Mouse (Mus musculus) c-Kit-positive CD71-negative TER-119-negative erythroid progenitor cells, embryonic 14.5 days (primary cell): Measurements from ENCODE around the gene Gpd2.

ENCODE experiments used
- DNase-seq: peaks from one replicate; pipeline ENCODE4 v3.0.0-alpha.2; 2013; ENCODE audit warnings: low read depth

Gpd2 gene

DNA sequence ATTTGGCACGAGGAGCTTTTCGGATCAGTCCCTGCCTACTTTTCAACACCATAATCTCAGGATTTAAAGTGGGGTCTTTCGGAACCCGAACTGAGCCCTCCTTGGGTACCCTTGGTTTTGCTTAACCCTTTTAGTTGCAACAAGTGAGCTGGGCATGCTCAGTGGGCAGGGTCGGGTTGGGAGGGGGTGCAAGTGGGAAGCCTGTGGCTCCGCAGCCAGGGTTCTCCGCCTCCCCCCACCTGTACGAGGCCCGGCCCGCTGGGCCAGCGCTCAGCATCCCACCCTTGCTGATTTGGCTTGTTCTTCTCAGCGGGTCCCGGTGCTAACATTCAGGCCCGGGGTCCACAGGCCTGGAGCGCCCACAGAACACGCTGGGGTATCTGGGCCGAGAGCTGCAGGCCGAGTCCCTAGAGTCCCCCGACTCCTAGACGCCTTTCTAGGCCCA lies at the start of gene Gpd2:
TSS of gene Gpd2 (plus strand) at position 161 of the 445 bp plus-strand sequence.
- DNase-seq = no peak

DNA sequence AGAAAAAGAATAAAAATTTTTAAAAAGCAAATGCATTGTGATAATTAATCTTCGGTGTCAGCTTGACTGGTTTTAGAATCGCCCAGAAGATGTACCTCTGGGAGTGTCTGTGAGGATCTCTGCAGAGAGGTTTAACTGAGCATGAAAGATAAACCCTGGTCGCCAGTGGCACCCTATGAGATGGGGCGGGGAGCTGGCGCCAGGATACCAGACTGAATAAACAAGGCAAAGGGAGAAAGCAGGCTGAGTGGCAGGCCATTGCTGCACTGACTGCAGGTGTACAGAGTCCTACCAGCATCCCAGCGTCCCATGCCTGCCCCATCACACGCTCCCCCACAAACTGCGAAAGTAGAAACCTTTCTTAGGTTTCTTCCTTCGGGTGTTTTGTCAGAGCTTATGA lies 49.2 kb upstream of the Gpd2 start:
- DNase-seq = no peak

DNA sequence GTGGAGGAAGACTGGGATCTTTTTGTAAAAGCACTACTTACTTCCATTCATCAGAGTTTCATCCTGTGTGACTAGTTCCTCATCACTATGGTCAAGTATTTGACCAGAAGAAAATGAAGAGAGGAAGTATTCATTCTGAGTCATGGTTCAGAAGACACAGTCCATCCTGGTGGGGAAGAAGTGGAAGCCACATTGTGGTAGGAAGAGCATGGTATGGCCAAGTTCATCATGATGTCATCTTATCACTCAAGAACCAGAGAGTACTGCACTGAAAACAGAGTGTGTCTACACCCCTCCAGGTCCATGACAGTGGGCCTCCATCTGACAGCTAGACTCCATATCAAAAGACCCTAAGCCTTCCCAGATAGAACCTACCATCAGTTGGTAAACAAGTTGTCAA lies 46.6 kb upstream of the Gpd2 start:
- DNase-seq = no peak

GRCm38 (mm10) chr2:57199046-57199445 lies 38.4 kb upstream of the Gpd2 start:
- DNase-seq = no peak

DNA sequence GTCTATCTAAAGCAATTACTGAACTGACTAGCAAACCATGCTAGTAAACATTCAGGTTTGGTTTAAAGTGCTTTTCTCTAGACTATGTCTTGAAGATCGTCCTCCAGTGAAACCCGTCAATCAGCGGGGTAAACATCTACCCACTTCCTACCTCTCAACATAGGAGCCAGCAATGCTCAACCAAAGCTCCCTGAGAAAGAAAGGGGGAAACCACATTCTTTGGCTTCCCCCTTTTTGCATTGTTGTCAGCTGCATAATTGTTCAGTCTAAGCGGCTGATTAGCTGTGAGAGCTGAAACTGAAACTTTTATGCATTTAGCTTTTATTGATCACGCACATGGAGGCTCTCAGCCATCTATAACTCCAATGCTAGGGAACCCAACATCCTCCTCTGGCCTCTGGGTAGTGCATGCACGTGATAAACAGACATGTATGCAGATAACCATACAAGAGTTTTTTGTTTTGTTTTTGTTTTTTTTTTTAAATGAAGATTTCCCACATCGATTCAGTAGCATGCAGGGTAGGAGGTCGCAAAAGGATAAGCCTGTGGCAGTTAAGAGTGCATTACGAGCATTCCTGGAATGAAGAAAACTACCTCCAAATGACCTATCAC lies 28.9 kb upstream of the Gpd2 start:
- no peak for DNase-seq

DNA sequence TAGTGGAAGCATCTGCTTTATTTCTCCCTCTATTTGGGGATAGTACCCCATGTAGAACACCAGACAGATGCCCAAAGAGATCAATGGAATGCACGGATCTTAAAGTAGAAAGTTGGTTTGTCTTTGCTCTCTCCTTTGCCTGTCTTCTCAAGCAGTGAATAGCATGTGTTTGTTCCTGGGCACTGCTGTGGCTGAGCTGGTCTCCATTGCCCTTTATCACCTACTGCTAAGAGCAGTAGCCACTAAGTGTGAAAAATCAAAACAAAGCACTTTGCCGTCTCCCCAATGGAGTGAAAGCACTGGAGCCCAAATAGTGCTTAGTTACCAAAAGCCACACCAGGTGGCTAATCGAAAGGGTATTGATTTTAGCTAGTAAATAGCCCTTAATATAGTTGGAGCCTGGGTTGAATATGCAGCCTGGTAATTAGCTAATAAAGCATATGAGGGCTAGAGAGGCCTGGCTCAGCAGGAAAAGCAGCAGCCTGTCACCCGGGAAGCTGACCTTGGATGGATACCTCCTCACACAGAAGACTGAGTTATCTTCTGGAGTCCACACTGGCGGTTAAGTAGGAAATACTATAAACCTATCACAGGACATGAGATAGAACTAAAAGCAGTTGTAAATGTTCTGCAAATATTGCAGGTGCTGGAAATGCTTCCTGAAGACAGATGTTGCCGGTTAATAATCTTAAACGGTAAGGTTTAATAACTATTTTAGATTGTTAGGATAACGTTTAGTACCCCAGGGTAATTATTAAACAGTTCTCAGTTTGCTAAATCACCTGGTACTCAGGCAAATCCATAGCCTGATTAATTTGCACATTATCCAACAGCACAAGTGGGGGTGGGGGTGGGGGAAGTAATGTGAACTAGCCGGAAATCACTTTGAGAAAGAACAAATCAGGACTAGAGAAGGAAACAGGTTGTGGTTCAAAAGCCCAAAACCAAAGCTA lies 26.1 kb upstream of the Gpd2 start:
- no peak for DNase-seq

GRCm38 (mm10) chr2:57213364-57213763 lies 24.1 kb upstream of the Gpd2 start:
- DNase-seq = no peak

DNA sequence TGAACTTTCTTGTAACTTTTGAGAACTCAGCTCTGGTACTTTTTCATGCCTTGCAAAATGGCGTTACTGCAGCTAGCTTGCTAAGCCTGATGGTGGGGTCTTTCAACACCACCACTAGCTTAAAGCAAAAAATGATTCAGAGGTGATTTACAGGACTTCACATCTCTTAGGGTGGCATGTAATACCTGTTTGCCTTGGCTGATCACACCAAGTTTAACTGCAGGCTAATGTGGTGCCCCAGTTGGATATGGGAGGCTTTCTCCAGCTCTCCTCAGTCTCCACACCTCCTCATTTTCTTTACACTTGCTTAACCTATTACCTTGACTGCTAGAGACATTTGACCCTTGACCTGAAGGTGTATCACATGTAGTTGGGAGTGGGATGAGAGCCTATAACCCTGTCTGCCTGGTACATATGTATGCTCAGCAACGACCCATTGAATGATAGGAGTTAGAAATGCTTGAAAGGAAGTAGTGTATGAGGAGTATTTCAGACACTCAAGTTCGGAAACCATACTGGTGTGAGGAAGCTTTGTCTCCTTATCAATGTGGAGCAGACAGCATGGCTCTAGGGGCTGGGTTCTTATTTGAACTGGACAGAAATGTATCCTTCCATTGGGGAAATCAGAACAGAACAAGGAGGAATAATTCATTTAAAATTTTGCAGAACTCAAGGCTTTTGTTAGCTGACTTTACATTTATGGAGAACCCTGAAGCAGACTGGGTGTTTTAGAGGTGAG lies 14.0 kb upstream of the Gpd2 start:
- DNase-seq = no peak

- DNase-seq = no peak
These were observed 12.2 kb upstream of the Gpd2 start for GRCm38 (mm10) chr2:57225236-57225635.

GRCm38 (mm10) chr2:57227425-57227824 lies 10.0 kb upstream of the Gpd2 start:
- no peak for DNase-seq

DNA sequence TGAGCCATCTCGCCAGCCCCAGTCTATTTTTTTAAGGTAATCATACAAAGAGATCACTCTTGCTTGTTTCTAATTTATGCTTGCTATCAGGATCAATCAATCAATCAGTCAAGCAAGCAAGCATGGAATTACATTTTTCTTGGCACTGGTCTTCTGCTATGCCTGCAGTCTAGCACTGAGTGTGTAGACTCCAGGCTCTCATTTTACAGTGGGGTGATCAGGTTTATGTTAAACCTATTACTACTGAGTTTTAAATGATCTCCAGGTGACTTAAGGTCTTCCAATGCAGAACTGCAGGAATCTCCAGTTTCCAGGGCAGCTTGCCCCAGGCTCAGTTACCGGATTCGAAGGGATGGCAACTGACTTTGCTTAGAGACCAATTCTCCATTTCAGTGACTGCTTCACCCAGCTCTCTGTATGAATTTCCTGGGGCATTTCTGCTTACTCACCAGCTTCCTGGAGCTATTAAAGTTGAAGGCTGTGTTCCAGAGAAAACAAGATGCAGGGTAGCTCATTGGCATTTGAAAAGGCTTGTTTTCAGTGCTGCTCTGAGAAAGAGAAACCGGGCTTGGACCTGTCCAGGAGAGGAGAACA lies 7.7 kb upstream of the Gpd2 start:
- DNase-seq = no peak

DNA sequence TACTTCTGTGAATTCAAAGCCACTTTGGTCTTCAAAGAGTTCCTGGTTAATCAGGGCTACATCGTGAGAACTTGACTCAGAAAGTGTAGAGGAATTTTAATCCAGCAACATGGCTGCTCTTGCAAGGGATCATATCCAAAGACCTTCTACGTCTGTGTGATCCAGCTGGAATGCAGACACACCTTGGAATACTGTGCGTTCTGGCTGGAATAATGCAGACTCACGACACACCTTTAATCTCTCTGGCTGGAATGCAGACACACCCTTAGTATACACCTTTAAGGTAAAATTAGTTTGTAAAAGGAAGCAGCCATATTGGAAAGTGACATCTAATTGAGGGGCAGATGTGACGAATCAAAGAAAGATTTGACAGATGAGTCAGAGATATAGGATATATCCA lies 6.0 kb upstream of the Gpd2 start:
- no peak for DNase-seq

DNA sequence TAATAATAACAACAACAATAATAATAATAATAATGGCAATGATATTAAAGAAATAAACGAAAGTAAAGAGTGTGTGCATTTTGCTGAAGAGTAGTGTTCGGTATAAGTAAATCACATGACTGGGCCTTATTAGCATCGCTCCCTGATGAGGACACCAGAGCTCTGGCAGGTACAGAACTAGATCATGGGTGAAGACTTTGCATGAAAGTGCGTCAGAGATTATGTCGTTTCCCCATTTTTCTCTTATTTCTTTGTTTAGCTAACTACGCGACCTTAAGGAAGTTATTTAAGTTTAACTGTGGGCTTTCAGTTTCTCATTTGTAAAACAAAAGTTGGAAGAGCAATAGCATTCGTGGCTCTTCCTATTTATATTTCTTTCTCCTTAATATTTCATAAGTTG lies 5.1 kb upstream of the Gpd2 start:
- no peak for DNase-seq

DNA sequence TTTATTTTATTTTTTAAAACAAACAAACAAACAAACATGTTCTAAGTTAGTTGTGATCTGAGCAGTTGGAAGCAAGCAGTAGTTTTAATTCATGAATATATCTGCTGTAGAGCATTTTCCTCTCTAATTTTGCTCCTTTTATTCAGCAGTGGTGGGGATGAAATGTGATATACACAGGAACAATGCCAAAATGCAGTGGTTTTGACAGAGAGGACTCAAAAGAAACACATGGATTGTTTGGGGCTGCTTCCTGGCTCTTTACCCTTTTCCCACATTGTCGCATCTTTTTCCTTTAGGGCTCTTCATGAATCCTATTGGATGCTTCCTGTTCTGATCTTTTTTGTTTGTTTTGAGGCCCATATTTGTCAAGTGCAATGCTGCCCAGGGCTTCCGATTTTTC lies 1.2 kb upstream of the Gpd2 start:
- no peak for DNase-seq

DNA sequence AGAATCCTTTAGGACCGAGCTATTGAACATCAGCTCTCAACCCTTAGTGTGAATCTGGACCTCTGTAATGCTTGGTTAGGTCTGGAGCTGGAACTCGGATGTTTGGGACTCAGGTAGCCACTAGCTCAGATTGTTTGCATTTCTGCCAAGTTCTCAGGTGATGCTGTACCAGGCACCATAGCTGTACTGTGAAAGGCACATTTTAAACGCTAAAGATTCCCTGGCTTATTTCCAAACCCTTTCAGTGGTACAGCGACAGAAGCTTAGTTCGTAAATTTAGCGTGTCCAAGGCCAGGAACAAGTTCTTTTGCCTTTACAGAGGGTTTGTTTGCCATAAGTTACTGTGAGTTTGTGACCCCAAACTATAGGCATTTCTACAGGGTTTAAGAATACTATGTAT lies 409 bp upstream of the Gpd2 start:
- no peak for DNase-seq

DNA sequence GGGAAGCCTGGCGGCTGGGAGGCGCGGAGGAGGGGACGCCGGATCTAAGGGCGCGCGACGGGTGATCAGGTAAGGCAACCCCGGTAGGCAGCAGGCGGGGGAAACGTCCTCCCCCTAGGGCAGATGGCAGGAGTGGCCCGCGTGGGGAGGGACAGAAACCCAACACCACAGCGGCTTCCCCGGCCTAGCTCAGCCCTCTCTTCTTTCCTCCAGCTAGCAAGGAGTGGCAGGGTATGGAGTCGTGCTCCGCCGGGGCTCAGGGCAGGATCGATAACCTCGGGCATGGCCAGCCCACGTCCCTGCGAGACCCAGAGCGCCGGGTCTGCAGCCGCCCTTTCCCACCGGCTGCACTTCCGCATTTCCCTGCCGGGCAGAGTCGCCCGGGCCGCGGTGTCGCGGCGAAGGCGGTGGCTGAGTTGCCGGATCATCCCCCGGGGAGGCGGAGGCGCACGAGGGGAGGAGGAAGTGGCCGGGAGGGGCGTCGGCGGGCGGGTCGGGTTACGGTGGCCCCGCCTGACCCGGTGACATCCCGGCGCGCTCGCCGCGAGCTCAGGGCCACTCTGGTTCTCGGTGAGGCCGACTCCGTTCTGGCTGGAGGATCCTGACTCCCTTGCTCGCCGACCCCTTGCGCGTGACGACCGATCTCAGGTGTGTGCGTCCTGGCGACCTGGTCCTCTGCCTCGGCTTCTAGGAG lies 632 bp downstream of the Gpd2 start:
- DNase-seq = peak; percentile 73

GRCm38 (mm10) chr2:57238614-57239165 lies 1.3 kb downstream of the Gpd2 start:
- DNase-seq = peak; percentile 41

- DNase-seq = no peak
These were observed 1.9 kb downstream of the Gpd2 start for GRCm38 (mm10) chr2:57239356-57239755.

- DNase-seq = no peak
These were observed 6.6 kb downstream of the Gpd2 start for GRCm38 (mm10) chr2:57243987-57244386.

DNA sequence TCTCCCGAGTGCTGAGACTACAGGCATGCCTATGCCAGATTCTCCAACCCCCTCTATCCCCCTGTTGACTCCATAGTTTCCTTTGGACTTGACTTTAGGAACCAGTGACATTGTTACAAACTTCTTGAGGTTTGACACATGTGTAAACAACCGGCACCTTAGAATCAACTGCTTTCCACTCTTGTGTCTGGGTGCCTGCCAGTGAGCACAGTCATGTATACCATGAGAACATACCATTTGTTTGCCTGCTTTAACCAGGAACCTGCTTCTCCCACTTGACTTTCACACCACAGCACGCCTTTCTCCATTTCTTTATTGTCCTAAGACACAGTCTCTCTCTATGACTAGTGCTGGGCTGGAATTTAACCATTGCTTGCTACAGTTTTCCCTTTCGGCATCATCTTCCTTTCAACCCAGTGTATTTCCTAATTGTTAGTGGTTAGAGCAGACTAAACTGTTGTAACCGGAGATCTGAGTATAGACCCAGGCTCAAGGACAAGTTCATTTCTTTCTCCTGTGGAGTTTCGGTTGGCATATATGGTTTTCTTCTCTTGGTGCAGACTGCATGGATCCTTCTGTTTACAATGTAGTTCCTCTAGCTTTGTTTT lies 8.4 kb downstream of the Gpd2 start:
- DNase-seq = no peak

GRCm38 (mm10) chr2:57250113-57250512 lies 12.7 kb downstream of the Gpd2 start:
- no peak for DNase-seq
